Mouse (Mus musculus) heart, embryonic 11.5 days (tissue): ENCODE measurements around the gene Adprhl1. TPM values are rescaled to one million over a fixed set of nuclear protein-coding genes. Genes with fewer than 3 reads are reported as not detected.

Experiments
- ATAC-seq: fragments of 200-750 bp; cut with Nextera tagmentation; replicated peaks from 2 replicates; pipeline ENCODE4 v1.8.0; 2017; ENCODE audit warnings: moderate library complexity; ENCODE audit not compliant: insufficient number of reproducible peaks, low FRiP score, low TSS enrichment
- H3K27ac ChIP-seq: fragments of 300-500 bp; sonication (generic); 2 replicates; pipeline ENCODE4 v1.5.1; 2014; ENCODE audit warnings: mild to moderate bottlenecking, low read depth, low read length
- H3K27me3 ChIP-seq: fragments of 300-500 bp; sonication (generic); 2 replicates; pipeline ENCODE4 v1.6.1; 2014; ENCODE audit warnings: mild to moderate bottlenecking, low read length, mixed read lengths; ENCODE audit not compliant: control insufficient read depth, insufficient read depth
- H3K36me3 ChIP-seq: fragments of 300-500 bp; sonication (generic); 2 replicates; pipeline ENCODE4 v1.6.1; 2014; ENCODE audit warnings: mild to moderate bottlenecking, low read length, moderate library complexity, mixed read lengths; ENCODE audit not compliant: control insufficient read depth, insufficient read depth
- H3K4me1 ChIP-seq: fragments of 300-500 bp; sonication (generic); 2 replicates; pipeline ENCODE4 v1.6.1; 2014; ENCODE audit warnings: low read length; ENCODE audit not compliant: control insufficient read depth, insufficient read depth
- H3K4me2 ChIP-seq: fragments of 300-500 bp; sonication (generic); 2 replicates; pipeline ENCODE4 v1.6.1; 2014; ENCODE audit warnings: mild to moderate bottlenecking, moderate library complexity
- H3K4me3 ChIP-seq: fragments of 300-500 bp; sonication (generic); 2 replicates; pipeline ENCODE4 v1.5.1; 2014; ENCODE audit warnings: low read depth, low read length
- H3K9ac ChIP-seq: fragments of 300-500 bp; sonication (generic); 2 replicates; pipeline ENCODE4 v1.6.1; 2014; ENCODE audit warnings: mild to moderate bottlenecking, low read depth, low read length, moderate library complexity
- H3K9me3 ChIP-seq: fragments of 300-500 bp; sonication (generic); replicated peaks from 2 replicates; pipeline ENCODE4 v1.6.1; 2016; ENCODE audit warnings: low read length; ENCODE audit not compliant: control insufficient read depth
- WGBS: fragments of 180-500 bp; shearing (Covaris S2); extraction: QIAGEN DNeasy Blood & Tissue Kit; methylation state at CpG from one replicate; pipeline ENCODE4 v1.1.7; 2014; ENCODE audit not compliant: insufficient replicate concordance; 5-methylcytosine and 5-hydroxymethylcytosine counted together
- polyA plus RNA-seq: library from polyadenylated mRNA; unstranded; fragments of >200 nt; fragmentation: Nextera tagmentation; extraction: Ambion mirVana; gene quantifications from 2 replicates; pipeline ENCODE4 v1.2.1, GENCODE M21; 2014

Adprhl1 gene
- polyA plus RNA-seq, 1 experiment from 2014 or later = 132 TPM

DNA sequence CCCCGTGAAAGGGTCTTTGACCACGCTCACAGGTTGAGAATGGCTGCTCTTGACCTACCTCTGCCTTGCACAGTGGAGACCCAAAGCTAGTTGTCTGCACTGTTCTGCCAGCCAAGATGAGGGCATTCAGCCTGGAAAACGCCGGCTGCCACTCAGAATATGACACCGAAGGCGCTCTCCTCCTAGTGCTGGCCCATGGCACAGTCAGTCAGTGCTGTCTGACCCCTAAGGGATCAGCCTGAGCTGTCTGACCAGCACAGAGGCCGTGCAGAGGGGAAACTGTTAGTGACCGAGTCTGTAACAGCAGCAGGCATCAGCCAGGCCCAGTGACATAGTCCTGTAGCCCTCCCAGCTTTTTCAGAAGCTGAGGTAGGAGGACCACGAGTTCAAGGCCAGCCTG, 66.7 kb downstream of the Adprhl1 start:
- no peak overlapping the region for H3K9ac ChIP-seq
- H3K4me3 ChIP-seq = no peak overlapping the region
- no peak overlapping the region for H3K4me2 ChIP-seq
- WGBS = 76% methylated on average over 9 of the region's 9 CpGs
- no peaks in the 10 kb centered on the region for H3K27me3 ChIP-seq
- H3K9me3 ChIP-seq = no peaks in the 10 kb centered on the region
- H3K27ac ChIP-seq = no peak overlapping the region
- ATAC-seq = no peak
- no peaks in the 10 kb centered on the region for H3K36me3 ChIP-seq
- H3K4me1 ChIP-seq = no peaks in the 10 kb centered on the region; the same call in 1 of the 2 replicates

DNA sequence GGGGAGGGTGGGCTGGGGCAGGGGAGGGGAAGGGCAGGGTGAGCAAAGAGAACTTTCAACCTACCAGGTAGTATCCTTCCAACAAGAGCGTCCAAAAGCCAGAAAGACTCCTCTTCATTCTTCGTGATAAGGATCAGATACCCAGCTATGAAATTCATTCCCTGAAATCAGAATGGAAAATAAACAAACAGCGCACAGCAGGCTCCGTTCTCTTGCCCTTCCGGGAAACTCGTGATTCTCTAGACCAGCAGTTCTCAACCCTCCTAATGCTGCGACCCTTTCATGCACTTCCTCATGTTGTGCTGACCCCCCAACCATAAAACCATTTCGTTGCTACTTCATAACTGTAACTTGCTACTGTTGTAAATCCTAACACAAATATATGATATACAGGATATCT, 67.1 kb downstream of the Adprhl1 start:
- WGBS = 77% methylated on average over 8 of the region's 8 CpGs
- Histone ChIP-seq H3K36me3 (no peaks in the 10 kb centered on the region), H3K4me1 (peaks cover 4% of the 10 kb centered on the region), H3K9ac (no peak overlapping the region), H3K27me3 (no peaks in the 10 kb centered on the region), H3K9me3 (no peaks in the 10 kb centered on the region), H3K4me2 (no peak overlapping the region), H3K4me3 (no peak overlapping the region), H3K27ac (no peak overlapping the region)
- no peak for ATAC-seq

GRCm38 (mm10) chr8:13181691-13181976, 72.3 kb downstream of the Adprhl1 start:
- H3K9me3 ChIP-seq = no peaks in the 10 kb centered on the region
- H3K4me3 ChIP-seq = no peak overlapping the region
- H3K27ac ChIP-seq = peak overlapping the region; percentile 79; the same call in 1 of the 2 replicates
- H3K27me3 ChIP-seq = no peaks in the 10 kb centered on the region
- H3K4me2 ChIP-seq = no peak overlapping the region
- peaks cover 6% of the 10 kb centered on the region for H3K36me3 ChIP-seq
- peaks cover 22% of the 10 kb centered on the region for H3K4me1 ChIP-seq
- 39% methylated on average over 2 of the region's 2 CpGs for WGBS
- no peak for ATAC-seq
- H3K9ac ChIP-seq = peak overlapping the region; percentile 49; the same call in 1 of the 2 replicates

DNA sequence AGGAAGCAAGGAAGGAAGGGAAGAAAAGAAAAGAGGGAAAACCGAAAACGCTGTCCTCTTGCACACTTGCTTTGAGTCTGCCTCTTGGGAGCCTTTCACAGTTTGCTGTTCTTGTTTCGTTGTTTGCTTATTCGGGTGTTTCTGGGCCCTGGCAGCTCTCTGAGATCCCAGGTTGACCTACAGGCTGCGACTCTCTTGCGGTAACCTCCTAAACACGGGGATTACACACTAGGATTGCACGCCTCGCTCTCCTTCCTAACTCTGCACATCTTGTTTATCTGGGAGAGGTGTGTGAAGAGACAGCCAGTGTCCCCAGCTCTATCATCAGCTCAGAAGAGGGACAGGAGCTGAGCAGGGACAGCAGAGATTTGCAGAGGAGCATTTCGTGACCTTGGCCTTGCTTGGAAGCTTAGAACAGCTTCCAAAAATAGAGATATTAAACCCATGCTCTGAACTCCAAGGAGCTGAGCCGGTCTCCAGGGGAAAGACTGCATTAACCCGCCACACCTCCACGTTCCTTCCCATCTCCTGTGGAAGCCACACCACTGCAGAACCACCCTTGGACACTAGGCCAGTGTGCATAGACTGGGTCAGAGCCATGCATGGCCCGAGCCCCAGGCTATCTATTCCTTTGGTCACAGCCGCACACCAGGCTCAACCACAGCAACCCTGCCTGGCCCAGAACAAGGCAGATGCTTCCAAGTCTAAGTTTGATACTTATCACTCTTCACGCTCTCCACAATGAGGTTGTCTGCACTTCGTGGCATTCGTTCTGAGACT, 72.9 kb downstream of the Adprhl1 start:
- H3K36me3 ChIP-seq = peaks cover 10% of the 10 kb centered on the region
- H3K4me1 ChIP-seq = peaks cover 22% of the 10 kb centered on the region
- WGBS = 51% methylated on average over 18 of the region's 18 CpGs
- H3K27me3 ChIP-seq = no peaks in the 10 kb centered on the region
- no peak for ATAC-seq
- peak overlapping the region; percentile 79 for H3K27ac ChIP-seq
- peak overlapping the region; percentile 16; the same call in 1 of the 2 replicates for H3K4me2 ChIP-seq
- no peaks in the 10 kb centered on the region for H3K9me3 ChIP-seq
- no peak overlapping the region for H3K4me3 ChIP-seq
- H3K9ac ChIP-seq = peak overlapping the region; percentile 49; the same call in 1 of the 2 replicates

DNA sequence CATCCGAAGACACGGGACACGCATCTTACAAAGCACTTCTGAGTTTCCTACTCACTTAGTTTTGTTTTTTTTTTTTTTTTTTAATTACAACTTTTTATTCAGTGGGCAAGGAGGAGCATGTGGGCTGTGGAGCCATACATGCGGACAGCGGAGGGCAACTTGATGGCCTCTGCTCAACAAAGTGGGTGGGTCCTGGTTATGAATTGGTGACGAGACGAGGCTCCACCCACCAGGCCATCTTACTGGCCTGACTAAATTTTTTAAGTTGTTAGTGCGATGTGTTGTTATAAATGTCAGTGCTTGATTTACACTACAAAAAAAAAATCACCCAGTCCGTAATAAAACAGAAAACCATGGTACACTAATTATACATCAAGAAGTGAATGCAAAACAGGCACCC, 73.6 kb downstream of the Adprhl1 start:
- Histone ChIP-seq H3K4me3 (no peak overlapping the region), H3K4me2 (no peak overlapping the region), H3K27me3 (no peaks in the 10 kb centered on the region), H3K9ac (no peak overlapping the region), H3K27ac (peak overlapping the region; percentile 79), H3K36me3 (peaks cover 15% of the 10 kb centered on the region), H3K9me3 (no peaks in the 10 kb centered on the region), H3K4me1 (peaks cover 22% of the 10 kb centered on the region)
- 78% methylated on average over 9 of the region's 9 CpGs for WGBS
- ATAC-seq = no peak

DNA sequence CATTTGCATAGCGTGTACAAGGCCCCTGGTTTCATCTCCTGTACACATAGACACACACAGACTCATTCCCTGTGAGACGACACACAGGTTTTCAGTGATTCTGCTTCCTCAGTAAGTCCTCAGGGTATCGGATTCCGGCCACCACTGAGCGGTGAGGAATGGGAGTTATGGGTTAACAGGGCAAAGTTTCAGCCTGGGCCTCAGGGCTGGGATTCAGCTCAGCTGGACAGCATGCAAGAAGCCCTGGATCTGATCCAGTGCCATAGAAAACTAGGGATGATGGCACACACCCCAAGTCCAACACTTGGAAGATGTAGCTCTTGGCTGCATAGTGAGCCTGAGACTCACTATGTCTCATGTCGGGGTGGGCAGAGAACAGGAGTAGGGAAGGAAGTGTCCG, 74.0 kb downstream of the Adprhl1 start:
- Histone ChIP-seq H3K27me3 (no peaks in the 10 kb centered on the region), H3K27ac (no peak overlapping the region), H3K4me3 (no peak overlapping the region), H3K4me1 (peaks cover 22% of the 10 kb centered on the region), H3K9me3 (no peaks in the 10 kb centered on the region), H3K36me3 (peaks cover 15% of the 10 kb centered on the region), H3K4me2 (no peak overlapping the region), H3K9ac (no peak overlapping the region)
- WGBS = 65% methylated on average over 7 of the region's 7 CpGs
- ATAC-seq = no peak

GRCm38 (mm10) chr8:13179482-13179881, 74.5 kb downstream of the Adprhl1 start:
- ATAC-seq = no peak
- Histone ChIP-seq H3K4me3 (no peak overlapping the region), H3K36me3 (peaks cover 15% of the 10 kb centered on the region), H3K27ac (no peak overlapping the region; the same call in 1 of the 2 replicates), H3K9ac (no peak overlapping the region), H3K27me3 (no peaks in the 10 kb centered on the region), H3K9me3 (no peaks in the 10 kb centered on the region), H3K4me1 (peaks cover 22% of the 10 kb centered on the region), H3K4me2 (no peak overlapping the region)
- 62% methylated on average over 6 of the region's 6 CpGs for WGBS

- H3K4me2 ChIP-seq = no peak overlapping the region
- no peak for ATAC-seq
- no peak overlapping the region for H3K4me3 ChIP-seq
- H3K27ac ChIP-seq = no peak overlapping the region
- no peak overlapping the region for H3K9ac ChIP-seq
- H3K36me3 ChIP-seq = peaks cover 22% of the 10 kb centered on the region
- H3K9me3 ChIP-seq = no peaks in the 10 kb centered on the region
- H3K27me3 ChIP-seq = no peaks in the 10 kb centered on the region
- H3K4me1 ChIP-seq = peaks cover 22% of the 10 kb centered on the region
- 94% methylated on average over 5 of the region's 5 CpGs for WGBS
Measured at GRCm38 (mm10) chr8:13178137-13178536, 75.8 kb downstream of the Adprhl1 start.
